Mouse (Mus musculus): ENCODE measurements around the gene Oas1h.
"Not testable (repeated sequence)": the region's sequence is repeated elsewhere in the genome, so short reads cannot be mapped to it uniquely, and the experiment has no call there.

Oas1h gene

DNA sequence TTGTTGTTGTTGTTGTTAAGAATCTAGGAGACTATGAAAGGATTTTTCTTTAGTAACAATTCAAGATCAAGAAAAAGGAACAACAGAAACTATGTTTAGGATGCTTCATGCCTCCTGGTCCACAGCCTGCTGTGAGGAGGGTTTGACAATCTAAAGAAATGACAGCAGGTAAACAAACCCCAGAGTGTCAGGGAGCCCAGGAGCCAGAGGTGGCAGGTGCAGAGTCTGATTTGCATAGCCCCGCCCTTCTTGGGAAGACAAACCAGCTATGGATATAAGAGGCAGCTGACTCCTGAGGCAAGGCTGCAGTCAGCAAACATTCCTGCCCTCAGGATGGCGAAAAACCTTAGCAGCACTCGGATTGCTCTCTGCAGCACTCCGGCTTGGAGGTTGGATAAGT lies at the start of gene Oas1h:
Gene Oas1h (plus strand): TSS at position 301 of the 400 bp plus-strand sequence.
- DNase-seq (ENCODE audit: low spot score in 2 of 2): no peak

DNA sequence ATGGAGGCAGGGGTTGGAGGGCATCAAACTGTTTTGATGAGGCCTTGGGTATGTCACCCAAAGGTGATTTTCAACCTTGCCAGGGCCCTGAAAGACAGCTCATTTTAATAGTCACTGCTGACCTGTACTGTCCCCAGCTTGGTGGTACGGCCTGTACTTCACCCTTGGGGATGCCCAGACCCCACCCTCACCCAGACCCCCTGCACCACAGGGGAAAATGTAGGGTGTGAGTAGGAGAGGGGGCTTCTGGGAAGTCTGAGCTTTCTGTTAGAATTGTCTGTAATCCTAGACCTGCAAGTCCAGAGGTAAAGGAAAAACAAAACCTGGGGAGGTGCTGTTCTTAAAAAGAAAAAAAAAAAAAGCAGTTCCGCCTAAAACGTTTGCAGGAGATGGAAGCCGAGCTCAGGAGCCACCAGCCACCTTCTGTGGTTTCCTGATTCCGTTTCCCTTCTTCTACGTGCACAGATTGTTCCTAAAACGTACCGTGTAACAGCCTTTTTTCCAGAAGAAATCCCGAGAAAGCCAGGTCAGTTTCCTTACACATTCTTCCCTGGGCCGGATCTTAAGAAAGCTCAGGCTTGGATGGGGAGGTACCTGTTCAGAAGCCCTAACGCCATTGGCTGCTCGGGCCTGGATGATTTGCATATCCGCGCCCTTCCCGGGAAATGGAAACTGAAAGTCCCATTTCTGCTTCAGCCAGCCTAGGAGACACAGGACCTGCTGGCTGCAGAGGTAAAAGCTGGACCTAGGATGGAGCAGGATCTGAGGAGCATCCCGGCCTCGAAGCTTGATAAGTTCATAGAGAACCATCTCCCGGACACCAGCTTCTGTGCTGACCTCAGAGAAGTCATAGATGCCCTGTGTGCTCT lies 49.0 kb upstream of the Oas1h start, which contains the start of gene Oas1c:
Gene Oas1c (minus strand): TSS at position 564 of the 869 bp plus-strand sequence.
- DNase-seq (ENCODE audit: low spot score in 2 of 2): peak; percentile 60 to 85

DNA sequence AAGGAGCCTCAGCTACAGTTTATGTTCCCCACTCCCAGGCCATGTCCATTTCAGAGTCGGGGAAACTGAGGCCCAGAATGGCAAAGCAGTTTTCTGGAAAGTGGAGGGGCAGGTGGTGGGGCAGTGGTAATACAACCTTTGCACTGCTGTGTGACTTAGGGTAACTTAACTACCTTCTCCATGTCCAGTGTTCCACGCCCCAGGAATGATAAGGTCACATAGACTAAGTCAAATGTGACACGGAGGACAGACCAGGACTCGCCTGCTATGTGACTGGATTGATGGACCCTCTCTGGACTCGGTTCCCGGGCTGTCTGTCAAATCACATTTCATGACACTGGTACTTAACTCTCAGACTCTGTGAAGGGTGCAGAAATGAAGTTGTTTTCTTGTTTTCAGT lies 48.2 kb upstream of the Oas1h start:
- DNase-seq (ENCODE audit: low spot score in 2 of 2): no peak

DNA sequence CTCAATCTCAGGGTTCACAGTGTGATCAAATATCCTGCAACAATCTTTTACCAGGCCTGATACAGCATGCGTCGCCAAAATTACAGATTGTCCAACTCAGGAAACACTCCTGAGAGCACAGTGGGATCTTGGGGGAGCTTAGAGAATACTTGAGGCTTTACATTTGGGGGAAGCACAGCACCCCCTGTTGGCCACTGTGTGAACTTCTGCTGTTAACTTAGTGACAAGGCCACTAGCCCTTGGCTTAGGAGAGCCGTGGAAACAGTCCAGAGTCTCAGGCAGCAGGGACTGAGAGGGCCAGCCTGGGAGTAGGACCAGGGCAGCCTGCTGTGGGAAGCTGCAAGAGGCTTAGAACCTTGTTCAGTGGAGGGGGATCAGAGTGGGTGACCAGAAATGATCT lies 45.3 kb upstream of the Oas1h start:
- DNase-seq (ENCODE audit: low spot score in 2 of 2): no peak

DNA sequence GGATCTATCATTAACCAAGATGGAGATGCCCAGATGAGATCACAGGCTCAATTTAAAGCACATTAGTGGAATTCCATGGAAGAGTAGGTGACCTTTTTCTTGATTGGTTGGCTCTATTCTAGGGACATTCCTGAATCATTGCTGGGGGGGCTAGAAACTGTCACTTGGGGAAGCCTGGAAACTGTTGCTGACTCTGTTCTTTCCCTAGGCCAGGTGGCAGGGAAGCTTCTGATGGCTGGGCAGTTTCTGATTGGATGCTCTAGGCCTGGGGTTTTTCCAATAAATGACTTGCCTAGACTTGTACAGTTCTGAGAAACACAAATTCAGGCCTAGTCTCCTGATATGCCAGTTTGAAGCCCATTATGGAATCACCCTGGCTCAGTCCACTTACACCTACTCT lies 42.2 kb upstream of the Oas1h start:
- no peak for DNase-seq (ENCODE audit: low spot score in 2 of 2)

DNA sequence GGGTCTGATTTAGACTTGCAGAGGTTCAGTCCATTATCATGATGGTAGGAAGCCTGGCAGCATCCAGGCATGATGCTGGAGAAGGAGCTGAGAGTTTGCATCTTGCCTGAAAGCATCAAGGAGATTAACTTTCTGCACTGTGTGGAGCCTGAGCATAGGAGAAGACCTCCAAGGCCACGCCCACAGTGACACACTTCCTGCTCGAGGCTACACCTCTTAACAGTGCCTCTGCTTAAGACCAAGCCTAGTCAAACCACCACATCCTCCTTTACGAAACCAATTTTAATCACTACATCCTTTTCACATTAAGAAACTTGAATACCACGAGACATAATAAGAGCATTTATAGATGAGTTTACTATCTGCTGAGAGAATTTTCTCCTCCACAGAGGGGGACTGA lies 30.2 kb upstream of the Oas1h start:
- no peak for DNase-seq (ENCODE audit: low spot score in 2 of 2)

DNA sequence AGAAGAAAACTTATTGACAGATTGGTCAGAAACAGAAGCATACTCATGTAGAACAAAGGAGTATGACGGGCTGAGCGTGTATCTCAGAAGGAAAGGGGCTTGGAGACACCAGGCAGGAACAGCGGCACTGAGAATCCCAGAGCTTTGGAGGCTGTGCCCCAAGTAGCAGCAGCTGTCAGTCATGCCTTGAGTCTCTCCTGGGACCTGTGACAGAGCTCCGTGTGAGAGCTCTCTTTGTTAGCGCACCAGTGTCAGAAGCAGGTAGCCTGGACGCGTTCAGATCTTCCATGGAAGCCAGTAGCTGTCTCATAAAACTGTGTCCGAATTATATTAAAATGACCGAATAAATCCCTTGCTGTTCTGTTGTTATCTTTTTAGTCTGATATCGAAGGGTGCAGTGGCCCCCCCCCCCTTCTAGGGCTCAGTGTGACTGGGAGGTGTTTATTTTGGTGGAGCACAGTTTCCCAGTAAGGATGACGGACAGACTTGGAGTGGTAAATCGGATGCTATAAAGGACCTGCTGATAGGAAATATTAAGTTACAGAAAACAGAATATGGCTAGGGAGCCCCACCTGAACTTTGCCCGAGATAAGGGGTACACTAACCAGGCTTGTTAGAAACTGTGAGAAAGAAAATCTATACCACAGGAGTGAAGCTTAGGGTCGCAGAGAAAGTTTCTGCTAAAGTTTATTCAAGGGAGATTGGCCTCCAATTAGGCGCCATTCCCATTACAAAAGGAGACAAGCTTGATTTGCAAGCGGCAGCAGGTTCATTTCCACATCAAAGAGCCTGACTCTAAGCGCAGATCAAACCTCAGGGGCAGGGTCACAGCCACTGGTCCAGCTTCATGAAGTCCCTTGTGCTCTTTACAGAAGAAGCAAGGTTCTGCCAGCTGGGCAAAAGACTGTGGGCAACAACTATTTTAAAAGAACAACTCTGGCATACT lies 27.6 kb upstream of the Oas1h start:
- no peak for DNase-seq (ENCODE audit: low spot score in 2 of 2)

DNA sequence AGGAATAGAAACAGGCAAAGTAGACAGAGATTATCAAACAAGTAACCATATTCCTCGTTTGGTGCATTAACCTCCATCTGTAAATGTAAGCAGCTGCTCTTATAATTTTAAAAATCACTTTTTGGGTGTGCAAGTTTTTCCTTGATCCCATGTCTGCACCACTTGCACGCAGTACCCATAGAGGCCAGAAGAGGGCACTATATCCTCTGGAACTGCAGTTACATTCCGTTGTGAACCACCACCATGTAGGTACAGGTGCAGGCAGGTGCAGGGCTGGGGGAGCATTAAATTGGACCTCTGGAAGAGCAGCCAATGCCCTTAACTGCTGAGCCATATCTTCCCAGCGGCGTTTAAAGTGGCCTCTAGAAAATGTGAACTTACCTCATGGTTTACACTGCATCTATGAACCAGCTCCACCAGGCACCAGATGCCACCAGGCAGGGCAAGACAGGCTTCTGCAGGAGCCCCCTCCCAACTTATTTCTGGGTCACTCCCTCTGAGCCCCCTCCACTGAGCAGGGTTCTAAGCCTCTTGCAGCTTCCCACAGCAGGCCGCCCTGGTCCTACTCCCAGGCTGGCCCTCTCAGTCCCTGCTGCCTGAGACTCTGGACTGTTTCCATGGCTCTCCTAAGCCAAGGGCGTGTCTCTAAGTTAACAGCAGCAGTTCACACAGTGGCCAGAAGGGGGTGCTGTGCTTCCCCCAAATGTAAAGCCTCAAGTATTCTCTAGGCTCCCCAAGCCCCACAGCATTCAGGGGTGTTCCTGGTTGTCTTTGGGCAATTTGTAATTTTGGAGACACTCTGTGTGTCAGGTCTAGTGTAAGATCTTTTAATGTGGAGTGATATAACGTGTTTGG lies 24.3 kb upstream of the Oas1h start:
- peak in 1 of 2 experiments; percentile 40 for DNase-seq (ENCODE audit: low spot score in 2 of 2)

DNA sequence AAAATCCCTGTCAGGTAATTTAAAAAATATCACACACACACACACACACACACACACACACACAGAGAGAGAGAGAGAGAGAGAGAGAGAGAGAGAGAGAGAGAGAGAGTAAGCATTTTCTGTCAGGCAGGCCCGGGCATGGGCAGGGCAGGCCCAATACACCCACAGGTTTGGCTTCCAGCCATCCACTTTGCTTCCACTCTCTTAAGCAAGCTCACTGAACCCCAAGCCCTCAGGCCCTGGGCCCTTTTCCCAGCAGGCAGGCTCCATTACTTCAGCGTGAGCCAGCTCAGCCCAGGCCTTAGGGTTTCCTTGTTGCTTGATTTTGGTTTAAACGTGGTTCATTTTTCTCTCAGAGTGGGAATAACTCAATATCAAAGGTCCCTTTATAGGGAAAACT lies 16.5 kb upstream of the Oas1h start:
- no peak for DNase-seq (ENCODE audit: low spot score in 2 of 2)

DNA sequence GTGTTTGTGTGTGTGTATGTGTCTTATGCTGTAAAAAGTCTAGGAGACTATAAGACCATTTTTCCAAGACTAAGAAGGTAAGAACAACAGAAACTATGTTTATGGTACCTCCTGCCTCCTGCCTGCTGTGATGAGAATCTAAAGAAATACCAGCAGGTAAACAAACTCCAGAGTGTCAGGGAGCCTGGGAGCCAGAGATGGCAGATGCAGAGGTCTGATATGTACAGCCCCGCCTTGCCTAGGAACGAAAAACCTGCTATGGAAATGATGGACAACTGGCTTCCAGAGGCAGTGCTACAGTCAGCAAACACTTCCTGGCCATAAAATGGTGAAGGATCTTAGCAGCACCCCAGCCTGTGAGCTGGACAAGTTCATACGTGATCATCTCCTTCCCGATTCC lies 14.2 kb upstream of the Oas1h start, which contains the start of gene Oas1f:
Gene Oas1f (plus strand): TSS at position 301 of the 400 bp plus-strand sequence.
- no peak for DNase-seq (ENCODE audit: low spot score in 2 of 2)

DNA sequence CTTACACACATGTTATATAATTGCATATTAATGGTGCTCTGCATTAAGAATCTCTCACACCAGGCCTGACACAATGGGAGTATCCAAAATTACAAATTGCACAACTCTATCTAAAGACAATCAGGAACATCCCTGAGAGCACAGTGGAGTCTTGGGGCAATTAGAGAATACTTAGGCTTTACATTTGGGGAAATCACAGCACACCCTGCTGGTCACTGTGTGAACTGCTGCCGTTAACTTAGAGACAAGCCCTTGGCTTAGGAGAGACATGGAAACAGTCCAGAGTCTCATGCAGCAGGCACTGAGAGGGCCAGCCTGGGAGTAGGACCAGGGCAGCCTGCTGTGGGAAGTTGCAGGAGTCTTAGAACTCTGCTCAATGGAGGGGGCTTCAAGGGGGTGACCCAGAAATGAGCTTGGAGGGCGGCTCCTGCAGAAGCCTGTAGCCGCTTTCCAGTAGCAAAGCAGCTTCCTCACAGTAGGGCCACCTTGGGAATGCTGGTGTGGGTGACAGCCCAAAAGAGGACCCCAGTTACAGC lies 11.6 kb upstream of the Oas1h start:
- DNase-seq (ENCODE audit: low spot score in 2 of 2): peak in 1 of 2 experiments; percentile 39

DNA sequence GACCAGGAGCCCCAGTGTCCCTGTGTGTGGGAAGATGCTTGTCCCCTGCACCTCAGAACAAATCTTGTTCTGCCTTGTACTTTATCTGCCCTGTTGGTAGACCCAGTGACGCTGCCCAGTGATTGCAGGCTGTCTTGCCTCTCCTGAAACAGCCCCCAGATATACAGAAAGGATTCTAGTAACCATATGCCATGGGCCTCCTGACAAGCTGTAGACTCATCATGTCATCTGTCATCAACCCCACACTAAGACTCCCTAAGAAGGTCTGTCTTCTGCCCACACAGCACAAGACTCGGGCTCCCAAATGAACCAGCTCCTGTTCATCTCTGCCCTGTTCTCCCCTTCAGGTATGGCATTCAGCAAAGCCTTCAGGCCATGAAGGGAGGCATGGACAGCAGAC lies 2.0 kb upstream of the Oas1h start:
- no peak for DNase-seq (ENCODE audit: low spot score in 2 of 2)

DNA sequence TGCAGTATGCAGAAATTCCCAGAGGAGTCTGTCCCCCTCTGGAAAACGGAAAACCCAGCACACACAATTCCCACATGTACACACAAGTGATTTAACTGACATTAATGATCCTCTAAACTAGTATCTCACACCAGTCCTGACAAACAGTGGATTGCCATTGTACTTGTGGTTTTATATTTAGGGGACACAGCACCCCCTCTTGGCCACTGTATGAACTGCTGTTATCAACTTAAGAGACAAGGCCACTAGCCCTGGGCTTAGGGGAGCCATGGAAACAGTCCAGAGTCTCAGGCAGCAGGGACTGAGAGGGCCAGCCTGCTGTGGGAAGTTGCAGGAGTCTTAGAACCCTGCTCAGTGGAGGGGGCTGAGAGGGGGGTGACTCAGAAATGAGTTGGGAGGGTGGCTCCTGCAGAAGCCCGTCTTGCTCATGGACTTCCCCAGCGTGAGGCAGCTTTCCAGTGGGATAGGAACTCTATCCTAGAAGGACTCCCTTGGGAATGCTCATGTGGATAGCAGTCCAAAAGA lies 4.2 kb downstream of the Oas1h start:
- DNase-seq (ENCODE audit: low spot score in 2 of 2): no peak

DNA sequence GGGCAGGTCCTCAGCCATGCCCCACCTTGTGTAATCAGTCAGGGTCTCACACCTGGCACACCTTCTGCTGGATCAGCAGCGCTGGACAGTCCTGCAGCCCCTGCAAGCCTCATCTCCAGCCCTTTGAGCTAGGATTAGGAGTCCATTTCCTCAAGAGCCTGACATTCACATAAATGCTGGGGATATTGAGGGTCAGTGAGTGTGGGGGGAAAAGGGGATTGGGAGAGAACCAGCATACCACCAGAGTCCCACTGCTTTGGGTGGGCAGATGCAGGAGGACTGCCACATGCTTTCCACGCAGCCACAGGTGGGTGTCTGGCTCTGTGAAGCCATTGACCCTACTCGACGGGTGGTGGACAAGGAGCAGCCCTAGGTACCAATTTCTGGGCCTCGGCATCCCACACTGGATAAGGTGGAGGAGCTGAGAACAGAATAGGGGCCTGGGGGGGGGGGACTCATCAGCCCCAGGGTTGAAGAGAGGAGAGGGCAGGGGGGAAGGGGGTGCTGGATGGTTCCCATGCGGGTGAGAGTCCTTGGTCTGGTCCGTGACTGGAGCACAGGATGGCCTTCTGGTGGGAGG lies 8.3 kb downstream of the Oas1h start:
- no peak for DNase-seq (ENCODE audit: low spot score in 2 of 2)

DNA sequence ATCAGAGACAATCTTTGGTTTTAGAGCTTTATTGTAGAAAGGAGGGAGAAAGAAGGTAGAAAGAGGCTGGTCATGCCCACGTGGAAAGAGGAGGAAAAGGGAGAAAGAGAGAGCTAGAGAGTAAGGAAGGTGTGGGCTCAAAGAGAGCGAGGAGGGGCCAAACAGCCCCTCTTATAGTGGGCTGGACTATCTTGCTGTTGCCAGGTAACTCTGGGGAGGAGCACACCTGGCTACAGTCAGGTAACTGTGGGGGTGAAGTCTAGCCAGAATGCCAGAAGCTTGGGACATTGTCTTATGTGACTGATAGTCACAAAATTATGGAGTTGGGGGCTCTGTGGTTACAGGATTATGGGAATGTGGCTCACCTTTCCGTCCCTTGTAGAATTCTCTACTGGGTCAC lies 8.9 kb downstream of the Oas1h start:
- no peak for DNase-seq (ENCODE audit: low spot score in 2 of 2)

DNA sequence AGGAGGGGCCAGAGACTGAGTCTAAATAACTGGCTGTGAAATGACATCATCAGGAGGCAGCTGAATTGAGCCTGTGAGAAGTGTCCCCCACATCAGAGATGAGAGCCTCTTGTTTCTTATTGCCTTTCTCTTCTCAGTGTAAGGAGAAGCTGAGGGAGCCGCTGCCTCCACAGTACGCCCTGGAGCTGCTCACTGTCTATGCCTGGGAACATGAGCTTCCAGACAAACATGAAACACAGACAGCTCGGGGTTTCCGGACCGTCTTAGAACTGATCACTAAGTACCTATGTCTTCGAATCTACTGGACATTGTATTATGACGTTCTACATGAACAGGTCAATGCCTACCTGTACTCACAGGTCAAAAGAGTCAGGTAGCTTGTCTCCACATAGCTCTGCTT lies 9.6 kb downstream of the Oas1h start:
- DNase-seq (ENCODE audit: low spot score in 2 of 2): peak in 1 of 2 experiments; percentile 11

DNA sequence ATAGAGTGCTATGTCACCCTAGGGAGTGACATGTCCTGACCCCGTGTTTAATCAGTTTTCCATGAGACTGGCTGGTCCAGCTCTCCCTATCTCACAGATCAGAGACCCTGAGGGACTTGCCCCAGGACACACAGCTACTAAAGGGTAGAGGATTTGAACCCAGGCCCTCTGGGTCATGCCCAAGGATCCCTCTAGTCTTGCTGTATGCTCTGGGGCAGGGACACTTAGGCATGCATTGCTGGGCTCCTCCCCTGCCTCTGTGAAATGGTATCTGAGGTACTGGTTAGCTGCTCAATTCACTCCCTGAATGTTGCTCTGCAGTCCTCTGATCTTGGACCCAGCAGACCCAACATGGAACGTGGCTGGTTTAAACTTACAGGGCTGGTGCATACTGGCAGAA lies 10.2 kb downstream of the Oas1h start:
- DNase-seq (ENCODE audit: low spot score in 2 of 2): no peak

DNA sequence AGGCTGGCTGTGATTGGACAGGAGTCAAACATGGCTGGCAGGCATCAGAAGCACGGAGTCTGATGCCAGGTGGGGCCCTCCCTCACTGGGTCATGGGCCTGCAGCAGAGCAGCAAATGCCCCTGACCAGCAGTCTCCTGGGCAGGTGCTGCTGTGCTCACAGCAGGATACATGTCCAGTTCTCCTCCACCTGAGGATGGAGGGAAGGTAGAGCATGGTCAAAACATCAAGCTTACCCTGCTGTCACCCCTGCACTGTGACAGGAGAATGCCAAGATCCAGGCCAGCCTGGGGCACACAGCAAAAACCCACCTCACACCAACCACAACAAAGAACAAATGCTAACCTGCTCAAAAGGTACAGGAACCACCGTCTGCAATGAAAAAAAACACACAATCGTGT lies 15.6 kb downstream of the Oas1h start:
- DNase-seq (ENCODE audit: low spot score in 2 of 2): not testable (repeated sequence)

DNA sequence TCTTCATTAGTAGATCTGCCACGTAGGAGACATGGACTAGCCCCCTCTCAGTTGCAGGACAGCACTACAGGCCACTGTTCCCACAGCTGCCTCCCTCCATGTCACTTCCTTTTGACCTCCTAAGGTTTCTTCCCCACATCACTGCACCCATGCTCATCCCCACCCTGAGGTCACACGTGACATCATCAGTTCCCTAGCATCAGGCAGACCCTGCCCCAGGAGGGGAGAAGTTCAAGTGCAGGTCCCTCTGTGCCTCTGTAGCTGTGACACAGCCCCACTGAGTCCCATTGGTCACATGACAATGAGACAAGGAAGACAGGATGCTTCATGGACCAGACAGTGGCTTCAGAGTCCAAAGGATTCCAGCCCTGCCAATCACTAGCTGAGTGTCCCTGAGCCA lies 16.2 kb downstream of the Oas1h start:
- not testable (repeated sequence) for DNase-seq (ENCODE audit: low spot score in 2 of 2)

DNA sequence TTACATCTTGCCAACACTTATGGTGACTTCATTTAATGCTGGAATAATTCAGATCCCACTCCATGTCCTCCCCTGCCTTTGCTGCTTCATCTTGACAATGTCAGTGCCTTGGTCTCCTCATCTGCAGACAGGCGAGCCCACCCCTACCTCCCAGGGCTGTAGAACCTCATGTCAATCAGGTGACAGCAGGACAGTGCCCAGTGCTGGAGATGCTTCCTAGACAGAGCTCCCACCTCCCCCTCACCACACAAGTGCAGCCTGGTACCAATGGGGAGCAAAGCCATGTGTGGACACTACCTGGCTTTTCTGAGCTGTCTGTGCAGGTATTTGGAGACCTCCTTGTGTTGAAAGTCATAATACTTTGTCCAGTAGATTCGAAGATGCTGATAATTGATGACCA lies 17.6 kb downstream of the Oas1h start:
- DNase-seq (ENCODE audit: low spot score in 2 of 2): not testable (repeated sequence)

DNA sequence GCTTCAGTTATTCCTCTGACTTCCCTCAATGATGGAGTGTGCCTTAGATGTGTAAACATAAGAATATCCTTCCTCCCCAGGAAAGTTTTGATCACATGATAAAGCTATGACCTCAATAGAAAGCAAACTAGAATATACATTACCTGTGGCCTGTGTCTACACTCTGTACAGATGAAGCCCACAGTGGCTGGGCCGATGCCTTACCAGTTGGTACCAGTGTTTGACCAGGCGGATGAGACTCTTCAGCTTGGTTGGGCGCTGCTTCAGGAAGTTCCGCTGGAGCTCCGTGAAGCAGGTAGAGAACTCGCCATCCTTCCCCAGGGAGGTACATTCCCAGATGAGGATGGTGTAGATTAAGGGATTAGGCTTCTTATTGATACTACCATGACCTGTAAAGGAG lies 20.5 kb downstream of the Oas1h start:
- DNase-seq (ENCODE audit: low spot score in 2 of 2): not testable (repeated sequence)
